Mouse (Mus musculus) left cerebral cortex, postnatal 36 days (tissue): ENCODE measurements around the gene Ccdc183. TPM values are rescaled to one million over a fixed set of nuclear protein-coding genes. Genes with fewer than 3 reads are reported as not detected.

Experiments
- DNase-seq, 2 experiments: peaks; one replicate each; pipeline ENCODE4 v3.0.0; 2021 to 2022; ENCODE audit warnings: low spot score in 2 of 2, mixed read lengths in 1 of 2
- intact Hi-C: fragments of 180-260 bp; cut with DNase I; formaldehyde crosslinking; loops from one replicate; pipeline ENCODE4 v1.15.1; 2025
- total RNA-seq, 2 experiments: library from RNA; stranded (reverse); gene quantifications; 2 replicates each; pipeline ENCODE4 v1.2.3; 2021

Gene Ccdc183
- total RNA-seq, 2 experiments from 2014 or later: not detected

DNA sequence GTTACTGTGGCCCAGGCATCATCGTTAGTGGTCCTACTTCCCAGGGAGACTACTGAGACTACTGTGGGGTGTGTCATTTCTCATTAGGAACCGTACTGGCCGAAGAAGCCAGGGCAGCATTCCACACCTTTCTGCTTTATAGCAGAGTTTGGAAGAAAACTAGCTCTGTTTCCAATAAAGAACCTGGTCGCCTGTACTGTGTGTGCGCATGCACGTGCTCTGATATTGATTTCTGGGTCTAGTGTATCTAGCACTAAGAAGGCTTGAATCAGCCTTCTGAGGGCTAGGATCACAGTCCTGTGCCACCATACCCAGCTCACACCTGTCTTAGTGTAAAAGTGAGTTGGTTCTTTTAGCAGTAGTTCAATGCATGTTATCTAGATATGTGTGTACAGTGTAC lies 58.7 kb downstream of the Ccdc183 start:
- no peak for DNase-seq

More for the DNA sequence above, 58.7 kb downstream of the Ccdc183 start:
- intact Hi-C loops: no loop called here

Other genes starting within 250 kb of the Ccdc183 start
- gene Sapcd2, start 245.4 kb downstream of the Ccdc183 start, total RNA-seq: 1 to 10 TPM; 2.7 to 4.1 TPM
- 10 to 100 TPM; 12.0 to 13.9 TPM for gene Entpd2, start 221.8 kb downstream of the Ccdc183 start, total RNA-seq
- 100 to 1,000 TPM; 325 to 339 TPM for gene Npdc1, start 218.3 kb downstream of the Ccdc183 start, total RNA-seq
- under 1 TPM in 1 of 2 experiments, not detected in 1; 0.20 TPM for gene Fut7, start 194.4 kb downstream of the Ccdc183 start, total RNA-seq
- 100 to 1,000 TPM; 169 to 174 TPM for gene Abca2, start 189.0 kb downstream of the Ccdc183 start, total RNA-seq
- under 1 TPM in 1 of 2 experiments, not detected in 1; 0.69 TPM for gene Clic3, start 160.8 kb downstream of the Ccdc183 start, total RNA-seq
- gene Paxx, start 156.6 kb downstream of the Ccdc183 start, total RNA-seq: 10 to 100 TPM; 72.8 to 75.8 TPM
- gene Ptgds, start 147.6 kb downstream of the Ccdc183 start, total RNA-seq: 1,000 to 10,000 TPM; 1,442 to 2,237 TPM
- not detected for gene Lcn12, start 123.8 kb downstream of the Ccdc183 start, total RNA-seq
- gene Fbxw5, start 116.9 kb downstream of the Ccdc183 start, total RNA-seq: 100 to 1,000 TPM; 107 to 127 TPM
- gene C8g, start 116.0 kb downstream of the Ccdc183 start, total RNA-seq: 1 to 10 TPM; 1.0 to 1.6 TPM
- 1 to 10 TPM; 8.7 to 9.3 TPM for gene Traf2, start 70.7 kb downstream of the Ccdc183 start, total RNA-seq
- 100 to 1,000 TPM; 189 to 236 TPM for gene Edf1, start 59.8 kb downstream of the Ccdc183 start, total RNA-seq
- gene Mamdc4, start 42.8 kb downstream of the Ccdc183 start, total RNA-seq: 1 to 10 TPM; 1.4 to 2.4 TPM
- 10 to 100 TPM; 74.6 to 75.4 TPM for gene Phpt1, start 42.5 kb downstream of the Ccdc183 start, total RNA-seq
- 100 to 1,000 TPM in 1 of 2 experiments, 10 to 100 TPM in 1; 99.8 to 110 TPM for gene Ajm1, start 35.9 kb downstream of the Ccdc183 start, total RNA-seq
- 100 to 1,000 TPM; 144 to 160 TPM for gene Rabl6, start 9.2 kb downstream of the Ccdc183 start, total RNA-seq
- gene Tmem141, start 4.3 kb upstream of the Ccdc183 start, total RNA-seq: 10 to 100 TPM; 19.8 to 29.2 TPM
- gene Fcna, start 10.4 kb upstream of the Ccdc183 start, total RNA-seq: under 1 TPM; 0.25 to 0.50 TPM
- not detected for gene Lcn8, start 35.4 kb upstream of the Ccdc183 start, total RNA-seq
- gene Lcn5, start 40.3 kb upstream of the Ccdc183 start, total RNA-seq: not detected
- not detected for gene Lcn6, start 59.1 kb upstream of the Ccdc183 start, total RNA-seq
- gene Lcn10, start 65.0 kb upstream of the Ccdc183 start, total RNA-seq: not detected
- gene Obp2a, start 82.4 kb upstream of the Ccdc183 start, total RNA-seq: not detected
- gene Bmyc, start 89.1 kb upstream of the Ccdc183 start, total RNA-seq: 100 to 1,000 TPM in 1 of 2 experiments, 10 to 100 TPM in 1; 83.5 to 107 TPM
- gene Obp2b, start 119.3 kb upstream of the Ccdc183 start, total RNA-seq: not detected
- gene Lcn3, start 147.9 kb upstream of the Ccdc183 start, total RNA-seq: not detected
- gene Lcn11, start 159.3 kb upstream of the Ccdc183 start, total RNA-seq: not detected
- not detected for gene Gm13539, start 164.6 kb upstream of the Ccdc183 start, total RNA-seq
- not detected for gene Glt6d1, start 198.2 kb upstream of the Ccdc183 start, total RNA-seq
- gene Lcn9, start 205.5 kb upstream of the Ccdc183 start, total RNA-seq: not detected
- gene Sohlh1, start 229.6 kb upstream of the Ccdc183 start, total RNA-seq: not detected
- 100 to 1,000 TPM; 100 to 155 TPM for gene Kcnt1, start 246.1 kb upstream of the Ccdc183 start, total RNA-seq